Mouse (Mus musculus) forebrain, postnatal 0 days (tissue): Measurements from ENCODE around the gene Cuedc1. TPM values are rescaled to one million over a fixed set of nuclear protein-coding genes. Genes with fewer than 3 reads are reported as not detected.

Experiments used
- ATAC-seq: fragments of 200-750 bp; cut with Nextera tagmentation; 2 replicates; pipeline ENCODE4 v1.8.0; 2017; ENCODE audit warnings: mild to moderate bottlenecking, moderate library complexity
- DNase-seq: peaks from one replicate; pipeline ENCODE4 v3.0.0-alpha.2; 2015
- H3K27ac ChIP-seq: fragments of 300-500 bp; sonication (generic); 2 replicates; pipeline ENCODE4 v1.5.1; 2014; ENCODE audit warnings: low read depth, mild to moderate bottlenecking, antibody characterized with exemption, low read length, moderate library complexity, mixed read lengths
- H3K27me3 ChIP-seq: fragments of 300-500 bp; sonication (generic); 2 replicates; pipeline ENCODE4 v1.6.1; 2014; ENCODE audit warnings: mild to moderate bottlenecking, low read length, mixed read lengths; ENCODE audit not compliant: insufficient read depth
- H3K36me3 ChIP-seq: fragments of 300-500 bp; sonication (generic); 2 replicates; pipeline ENCODE4 v1.6.1; 2014; ENCODE audit warnings: mild to moderate bottlenecking, moderate library complexity; ENCODE audit not compliant: insufficient read depth
- H3K4me1 ChIP-seq: fragments of 300-500 bp; sonication (generic); 2 replicates; pipeline ENCODE4 v1.6.1; 2014; ENCODE audit warnings: antibody characterized with exemption; ENCODE audit not compliant: insufficient read depth
- H3K4me2 ChIP-seq: fragments of 300-500 bp; sonication (generic); 2 replicates; pipeline ENCODE4 v1.6.1; 2014; ENCODE audit warnings: low read depth, mild to moderate bottlenecking, moderate library complexity
- H3K4me3 ChIP-seq: fragments of 300-500 bp; sonication (generic); 2 replicates; pipeline ENCODE4 v1.5.1; 2014; ENCODE audit warnings: low read depth, low read length, mixed read lengths
- H3K9ac ChIP-seq: fragments of 300-500 bp; sonication (generic); 2 replicates; pipeline ENCODE4 v1.6.1; 2014; ENCODE audit warnings: mild to moderate bottlenecking
- H3K9me3 ChIP-seq: fragments of 300-500 bp; sonication (generic); 2 replicates; pipeline ENCODE4 v1.6.1; 2016; ENCODE audit warnings: low read length
- CTCF ChIP-seq: sonication (generic); IDR thresholded peaks from 2 replicates; pipeline ENCODE4 v1.5.1; 2016; ENCODE audit warnings: antibody characterized with exemption, control low read depth, low read depth
- WGBS: fragments of 180-500 bp; shearing (Covaris S2); extraction: QIAGEN DNeasy Blood & Tissue Kit; methylation state at CpG from one replicate; pipeline ENCODE4 v1.1.7; 2014; 5-methylcytosine and 5-hydroxymethylcytosine counted together
- polyA plus RNA-seq: library from polyadenylated mRNA; unstranded; fragments of >200 nt; fragmentation: Nextera tagmentation; extraction: Ambion mirVana; gene quantifications from 2 replicates; pipeline ENCODE4 v1.2.1, GENCODE M21; 2015
- total RNA-seq: library from RNA; depleted of rRNA; stranded (reverse); fragments of >200 nt; gene quantifications from 2 replicates; pipeline ENCODE4 v1.2.3, GENCODE M21; 2014

Cuedc1 gene
- total and polyA plus RNA-seq, 2 experiments from 2014 or later = 34.6 to 34.7 TPM

DNA sequence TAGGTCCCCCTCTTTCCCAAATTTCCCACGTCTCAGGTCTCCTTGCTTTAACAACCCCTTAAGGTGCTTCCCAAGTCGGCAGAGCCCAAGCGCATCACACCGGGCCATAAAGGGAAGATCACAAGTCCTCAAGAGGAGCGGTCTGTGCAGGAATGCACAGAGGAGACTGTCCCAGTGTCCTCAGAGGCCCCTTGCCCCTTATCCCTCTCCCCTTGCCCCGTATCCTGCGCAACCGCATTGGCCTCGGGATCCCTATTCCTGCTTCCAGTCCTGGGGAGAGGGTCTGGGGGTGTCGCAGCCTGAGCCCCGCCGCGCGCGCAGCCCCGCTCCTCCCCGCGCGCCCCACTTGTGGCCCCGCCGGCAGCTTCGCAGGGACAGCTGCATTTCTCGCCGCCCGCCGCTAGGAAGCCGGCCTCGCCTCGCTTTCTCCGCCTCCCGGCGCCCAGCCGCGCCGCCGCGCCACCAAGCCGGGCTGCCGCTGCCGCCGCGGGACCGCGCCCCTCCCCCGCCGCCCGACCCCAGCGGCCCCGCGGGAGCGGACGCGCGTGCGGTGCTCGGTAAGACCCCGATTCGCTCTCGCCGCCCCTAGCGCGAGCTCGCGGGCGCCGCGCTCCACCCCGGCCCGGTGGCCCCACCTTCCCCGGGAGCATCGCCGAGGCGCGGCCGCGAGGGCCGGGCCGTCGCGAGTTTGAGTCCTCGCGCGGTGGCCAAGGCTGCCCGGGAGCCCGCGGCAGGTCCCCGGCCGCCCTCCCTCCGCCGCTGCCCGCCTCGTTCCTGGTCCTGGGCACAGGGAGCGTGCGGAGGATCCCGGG, 1.1 kb downstream of the Cuedc1 start:
- Histone ChIP-seq H3K36me3 (no peaks in the 10 kb centered on the region), H3K9me3 (no peaks in the 10 kb centered on the region), H3K4me3 (peak overlapping the region; percentile 89), H3K4me1 (peaks cover 8% of the 10 kb centered on the region; the same call in 1 of the 2 replicates), H3K9ac (peak overlapping the region; percentile 93), H3K27ac (peak overlapping the region; percentile 86), H3K4me2 (peak overlapping the region; percentile 84), H3K27me3 (no peaks in the 10 kb centered on the region)
- ATAC-seq = peak; percentile 81
- peak; percentile 79 for DNase-seq
- peak; percentile 64 for TF ChIP-seq CTCF
- 3% methylated on average over 83 of the region's 95 CpGs for WGBS

DNA sequence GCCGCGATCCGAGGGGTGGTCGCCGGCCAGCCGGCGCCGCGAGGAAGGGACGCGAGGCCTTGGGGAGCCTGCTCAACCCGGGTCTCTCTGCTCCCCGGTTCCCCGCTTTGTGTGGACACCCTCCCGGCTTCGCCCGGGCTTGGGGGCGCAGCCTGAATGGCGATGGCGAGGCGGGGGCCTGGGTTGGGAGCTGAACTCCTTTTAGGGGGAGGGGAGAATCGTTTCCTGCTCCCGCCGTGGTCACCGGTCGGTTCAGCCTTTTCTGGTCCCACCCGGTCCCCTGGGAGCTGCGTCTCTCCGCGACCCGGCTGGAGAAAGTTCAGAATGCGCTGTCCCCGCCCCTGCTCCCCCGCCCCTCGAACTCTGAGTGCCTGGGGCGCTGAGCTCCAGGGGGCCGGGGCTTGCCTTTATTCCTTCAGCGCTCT, 1.8 kb downstream of the Cuedc1 start:
- TF ChIP-seq CTCF = no peak
- H3K9me3 ChIP-seq = no peaks in the 10 kb centered on the region
- peak overlapping the region; percentile 84 for H3K4me2 ChIP-seq
- peak overlapping the region; percentile 86 for H3K27ac ChIP-seq
- H3K4me1 ChIP-seq = peaks cover 8% of the 10 kb centered on the region; the same call in 1 of the 2 replicates
- DNase-seq (peak; percentile 54), ATAC-seq (peak; percentile 45)
- 2% methylated on average over 35 of the region's 38 CpGs for WGBS
- H3K27me3 ChIP-seq = no peaks in the 10 kb centered on the region
- H3K9ac ChIP-seq = peak overlapping the region; percentile 93
- H3K36me3 ChIP-seq = no peaks in the 10 kb centered on the region
- H3K4me3 ChIP-seq = peak overlapping the region; percentile 89

DNA sequence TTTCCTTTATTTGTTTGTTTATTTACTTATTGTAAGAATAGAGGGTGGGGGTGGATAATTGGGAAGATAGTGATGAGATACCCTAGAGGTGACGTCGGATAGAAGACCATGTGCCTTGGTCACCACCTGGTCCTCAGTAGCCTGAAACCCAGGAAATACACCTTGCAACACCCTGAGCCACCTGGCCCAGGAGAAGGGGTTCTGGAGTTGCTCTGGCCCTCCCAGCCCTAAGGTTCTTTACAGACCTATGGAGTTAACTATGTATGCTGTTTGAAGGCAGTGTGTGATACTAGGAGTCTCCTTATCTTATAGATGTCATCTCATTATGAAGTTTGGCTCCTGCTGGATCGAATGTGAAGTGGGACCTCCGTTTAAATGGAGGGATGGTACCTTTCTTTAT, 2.3 kb downstream of the Cuedc1 start:
- DNase-seq (no peak), ATAC-seq (no peak)
- 32% methylated on average over 4 of the region's 4 CpGs for WGBS
- peak overlapping the region; percentile 84 for H3K4me2 ChIP-seq
- H3K27me3 ChIP-seq = no peaks in the 10 kb centered on the region
- no peak overlapping the region; the same call in 1 of the 2 replicates for H3K9ac ChIP-seq
- no peak overlapping the region for H3K27ac ChIP-seq
- H3K4me3 ChIP-seq = peak overlapping the region; percentile 89
- no peaks in the 10 kb centered on the region for H3K9me3 ChIP-seq
- no peaks in the 10 kb centered on the region for H3K36me3 ChIP-seq
- no peak for TF ChIP-seq CTCF
- peaks cover 8% of the 10 kb centered on the region; the same call in 1 of the 2 replicates for H3K4me1 ChIP-seq

DNA sequence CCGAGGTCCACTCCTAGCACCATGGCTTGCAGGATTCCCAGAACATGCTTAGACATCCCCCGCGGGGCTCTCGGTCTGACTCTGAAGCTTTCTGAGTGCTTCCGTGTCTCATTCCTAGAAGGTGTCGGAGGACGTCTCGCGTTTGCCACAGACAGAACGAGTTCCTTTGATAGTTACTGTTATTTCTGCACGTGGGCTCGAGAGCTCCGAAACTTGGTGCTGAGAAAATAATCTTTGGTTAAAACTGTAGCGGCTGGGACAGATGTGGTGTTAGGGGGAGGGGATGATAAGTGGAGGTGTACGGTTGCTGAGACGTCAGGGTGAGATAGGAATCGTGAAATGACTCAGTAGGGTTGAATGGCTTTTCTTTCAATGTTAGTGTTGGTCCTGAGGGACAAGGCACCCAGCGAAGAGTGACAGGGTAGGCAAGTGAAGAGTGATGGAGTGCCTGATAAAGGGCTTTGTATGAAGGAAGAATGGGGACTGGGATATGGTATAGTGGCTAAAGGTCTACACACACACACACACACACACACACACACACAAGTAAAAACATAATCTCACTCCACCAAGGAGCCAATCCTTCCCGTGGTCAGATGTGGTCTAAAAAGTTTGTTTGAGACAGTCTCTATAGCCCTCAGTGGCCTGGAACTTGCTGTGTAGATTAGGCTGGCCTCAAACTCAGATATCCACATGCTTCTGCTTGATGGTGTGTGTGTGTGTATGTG, 5.5 kb downstream of the Cuedc1 start:
- DNase-seq = no peak
- Histone ChIP-seq H3K36me3 (no peaks in the 10 kb centered on the region), H3K4me1 (peaks cover 8% of the 10 kb centered on the region; the same call in 1 of the 2 replicates), H3K4me3 (no peak overlapping the region), H3K4me2 (no peak overlapping the region), H3K9me3 (no peaks in the 10 kb centered on the region), H3K9ac (no peak overlapping the region), H3K27ac (no peak overlapping the region), H3K27me3 (no peaks in the 10 kb centered on the region)
- no peak for ATAC-seq
- 90% methylated on average over 19 of the region's 19 CpGs for WGBS
- no peak for TF ChIP-seq CTCF

DNA sequence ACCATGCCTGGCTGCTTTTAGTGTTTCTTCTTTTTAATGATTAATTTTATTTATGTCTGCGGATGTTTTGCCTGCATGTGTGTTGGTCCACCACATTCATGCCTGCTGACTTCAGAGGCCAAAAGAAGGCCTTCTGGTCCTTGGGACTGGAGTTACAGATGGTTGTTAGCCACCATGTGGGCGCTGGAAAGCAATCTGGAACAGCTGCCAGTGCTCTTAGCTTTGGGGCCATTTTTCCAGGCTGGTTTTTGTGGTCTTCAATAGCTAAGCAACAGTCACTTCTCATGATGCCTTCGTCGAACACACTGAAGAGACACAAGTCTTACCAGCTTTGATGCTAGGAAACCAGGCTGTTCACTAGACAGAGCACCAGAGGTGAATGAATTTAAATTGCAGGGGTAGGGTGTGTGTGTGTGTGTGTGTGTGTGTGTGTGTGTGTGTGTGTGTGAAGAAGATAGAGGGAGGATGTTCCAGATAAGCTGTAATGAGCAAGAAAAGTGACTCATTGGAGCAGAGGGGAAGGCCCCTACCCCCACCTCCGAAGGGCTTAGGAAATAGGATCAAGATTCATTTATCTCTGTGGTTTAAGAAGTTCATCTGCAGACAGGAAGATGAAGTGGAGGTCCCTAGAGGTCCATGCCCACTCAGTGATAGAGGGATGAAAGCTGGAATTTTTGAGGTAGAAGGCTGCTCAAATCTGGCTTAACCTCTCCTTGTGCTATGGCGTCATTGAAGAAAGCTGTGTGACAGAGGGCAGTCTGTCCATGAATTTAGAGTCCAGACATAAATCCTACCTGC, 7.8 kb downstream of the Cuedc1 start:
- ATAC-seq (no peak), DNase-seq (no peak)
- Histone ChIP-seq H3K27ac (no peak overlapping the region), H3K4me1 (peaks cover under 1% of the 10 kb centered on the region; the same call in 1 of the 2 replicates), H3K27me3 (no peaks in the 10 kb centered on the region), H3K36me3 (no peaks in the 10 kb centered on the region), H3K4me3 (no peak overlapping the region), H3K4me2 (no peak overlapping the region), H3K9ac (no peak overlapping the region), H3K9me3 (no peaks in the 10 kb centered on the region)
- no peak for TF ChIP-seq CTCF
- 79% methylated on average over 6 of the region's 6 CpGs for WGBS

DNA sequence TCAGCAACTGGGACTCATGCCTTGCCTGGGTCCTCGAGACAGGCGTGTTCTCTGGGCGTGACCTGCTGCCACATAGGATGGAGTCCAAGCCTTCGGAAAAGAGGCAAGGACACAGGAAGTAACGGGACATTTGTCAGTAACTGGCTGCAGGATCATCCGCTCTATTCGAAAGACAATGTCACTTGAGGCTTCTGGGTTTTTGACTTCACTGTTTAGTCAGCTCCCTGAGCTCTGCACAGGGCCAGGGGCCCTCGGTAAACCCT, 8.4 kb downstream of the Cuedc1 start:
- Histone ChIP-seq H3K27me3 (no peaks in the 10 kb centered on the region), H3K4me2 (no peak overlapping the region), H3K9me3 (no peaks in the 10 kb centered on the region), H3K4me1 (no peaks in the 10 kb centered on the region), H3K27ac (no peak overlapping the region), H3K36me3 (no peaks in the 10 kb centered on the region), H3K4me3 (no peak overlapping the region), H3K9ac (no peak overlapping the region)
- DNase-seq (no peak), ATAC-seq (no peak)
- WGBS = 83% methylated on average over 8 of the region's 8 CpGs
- TF ChIP-seq CTCF = no peak
